Mouse (Mus musculus) adipocyte (in vitro differentiated cells): ENCODE measurements around the gene Rnf126.

Source experiments
- DNase-seq: peaks from one replicate; pipeline ENCODE4 v3.0.0-alpha.2; 2016; ENCODE audit warnings: low spot score

The Rnf126 gene

DNA sequence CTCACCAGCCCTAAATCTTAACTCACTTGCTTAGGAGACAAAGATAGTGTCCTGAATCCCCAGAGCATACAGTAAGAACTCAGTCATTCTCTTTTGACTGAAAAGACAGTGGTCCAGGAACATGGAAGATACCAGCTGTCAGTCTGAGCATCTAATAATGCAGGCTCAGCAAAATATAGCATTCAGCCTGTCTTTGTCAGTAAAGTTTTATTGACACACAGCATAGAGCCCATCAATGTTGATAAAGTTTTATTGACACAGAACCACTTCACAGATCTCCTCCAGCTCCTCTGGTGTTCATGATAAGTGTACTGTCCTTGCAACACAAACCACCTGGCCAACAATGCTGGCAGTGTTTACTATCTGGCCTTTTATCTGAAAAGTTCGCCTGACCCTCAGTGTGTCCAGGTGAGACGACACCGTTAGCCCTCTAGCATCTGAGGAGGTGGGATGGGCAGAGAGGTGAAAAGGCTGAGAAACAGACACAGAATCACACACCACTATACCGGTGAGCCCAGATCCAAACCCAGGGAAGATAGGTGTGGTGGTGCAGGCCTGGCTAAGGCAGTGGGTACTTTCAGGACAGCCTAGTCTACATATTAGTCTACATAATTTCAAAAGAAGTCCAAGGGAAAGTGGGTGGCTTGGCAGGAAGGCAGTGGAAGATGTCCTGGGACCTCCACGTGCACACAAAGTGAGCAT is 25.7 kb upstream of the Rnf126 start:
- peak; percentile 23 for DNase-seq

DNA sequence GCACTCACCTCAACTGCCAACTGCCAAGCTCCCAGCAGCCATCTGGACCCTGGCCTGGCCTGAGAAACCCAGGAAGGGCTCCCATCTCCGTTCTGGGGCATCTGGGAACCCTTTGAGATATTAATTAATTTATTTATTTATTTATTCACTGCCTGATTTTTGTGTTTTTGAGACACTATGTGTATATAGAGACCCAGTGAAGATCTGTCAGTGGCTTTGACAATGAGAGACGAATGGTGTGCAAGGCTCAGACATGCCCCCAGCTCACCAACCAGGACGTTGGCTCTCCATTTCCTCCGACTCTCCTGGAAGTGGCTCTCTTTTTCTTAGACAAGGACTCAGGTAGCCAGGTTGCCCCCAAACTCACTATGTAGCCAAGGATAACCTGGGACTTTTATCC is 24.1 kb upstream of the Rnf126 start, which contains the start of gene Prss57:
Gene Prss57 (minus strand): TSS at position 101 of the 400 bp plus-strand sequence.
- no peak for DNase-seq

DNA sequence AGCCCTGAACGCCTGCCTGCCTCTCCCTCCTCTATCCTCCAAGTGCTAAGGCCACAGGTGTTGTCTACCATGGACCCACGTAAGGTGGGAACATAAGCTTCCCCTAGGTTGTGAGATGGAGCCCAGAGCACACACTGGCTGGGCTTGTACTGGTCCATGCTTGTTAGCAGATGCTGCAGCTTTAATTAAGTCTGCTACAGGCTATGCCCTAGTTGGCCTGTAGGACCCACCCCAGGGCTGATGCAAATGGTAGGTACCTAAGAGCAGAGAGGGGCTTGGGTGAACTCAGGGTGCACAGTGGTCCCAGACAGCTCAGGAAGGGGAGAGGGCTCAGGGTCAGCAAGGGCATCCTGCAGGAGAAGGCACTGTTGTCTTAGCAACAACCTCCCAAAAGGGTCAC is 22.8 kb upstream of the Rnf126 start:
- DNase-seq = no peak

- peak; percentile 80 for DNase-seq
These were observed 21.8 kb upstream of the Rnf126 start for GRCm38 (mm10) chr10:79788386-79789158.

GRCm38 (mm10) chr10:79783920-79784800 is 17.4 kb upstream of the Rnf126 start:
- DNase-seq = no peak

- DNase-seq = no peak
These were observed 16.3 kb upstream of the Rnf126 start for GRCm38 (mm10) chr10:79783050-79783449.

DNA sequence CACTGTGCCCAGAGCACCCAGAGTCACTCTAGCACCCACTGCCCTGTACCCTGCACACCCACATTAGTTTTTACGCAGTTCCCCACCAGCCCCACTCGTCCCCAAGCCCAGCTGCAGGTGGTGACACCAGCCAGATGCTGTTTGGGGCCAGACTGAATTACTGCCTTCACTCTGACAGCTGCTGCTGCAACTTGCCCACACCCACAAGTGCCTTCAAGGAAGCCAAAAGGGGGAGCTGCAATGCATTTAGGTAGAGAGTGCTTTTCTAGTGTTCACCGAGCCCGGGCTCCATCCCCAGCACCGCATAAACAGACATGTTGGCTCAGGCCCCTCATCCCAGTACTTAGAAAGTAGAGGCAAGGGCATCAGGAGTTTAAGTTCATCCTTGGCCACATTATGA is 15.2 kb upstream of the Rnf126 start:
- DNase-seq = no peak

GRCm38 (mm10) chr10:79781139-79781538 is 14.4 kb upstream of the Rnf126 start:
- no peak for DNase-seq

DNA sequence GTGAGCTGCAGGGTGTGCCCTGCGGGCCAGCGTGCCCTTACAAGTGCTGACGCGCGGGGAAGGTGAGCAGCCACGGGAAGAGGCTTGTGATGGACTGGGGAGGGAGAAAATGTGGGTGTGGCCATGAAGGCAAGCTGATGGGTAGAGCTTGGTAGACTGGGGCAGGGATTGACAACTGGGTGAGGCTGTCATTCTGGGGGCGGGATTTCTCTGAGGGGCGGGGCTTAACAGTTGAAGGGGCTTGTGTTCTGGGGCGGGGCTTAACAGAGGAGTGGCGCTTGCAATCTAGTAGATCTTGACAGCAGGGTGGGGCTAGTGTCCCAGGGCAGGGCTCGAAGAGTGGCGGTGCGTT is 13.9 kb upstream of the Rnf126 start:
- DNase-seq = no peak

- no peak for DNase-seq
These were observed 13.3 kb upstream of the Rnf126 start for GRCm38 (mm10) chr10:79779784-79780663.

DNA sequence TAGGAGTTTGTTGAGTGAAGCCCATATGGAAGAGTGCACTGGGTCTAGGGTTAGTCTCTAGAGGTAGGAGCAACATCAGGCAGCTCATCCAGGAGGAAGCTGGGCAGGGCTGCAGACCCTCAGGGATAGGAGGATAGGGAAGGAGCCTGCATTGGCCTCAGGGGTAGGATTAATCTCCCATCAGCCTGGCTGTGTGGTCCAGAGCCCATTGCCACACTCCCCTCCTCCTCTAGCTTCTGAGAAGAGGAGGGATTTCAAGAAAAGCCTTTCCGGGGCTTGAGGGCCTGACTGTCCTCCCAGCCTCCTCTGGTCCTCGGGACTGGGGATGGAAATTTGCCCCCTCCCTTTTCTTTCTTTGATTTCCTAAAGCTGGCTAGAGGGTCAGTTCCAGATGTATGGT is 12.4 kb upstream of the Rnf126 start:
- no peak for DNase-seq

GRCm38 (mm10) chr10:79778006-79778405 is 11.3 kb upstream of the Rnf126 start:
- DNase-seq = no peak

- DNase-seq = no peak
These were observed 10.4 kb upstream of the Rnf126 start, which contains the start of gene Fstl3 for GRCm38 (mm10) chr10:79777103-79777531. Gene Fstl3 (plus strand): TSS chr10:79777272.

DNA sequence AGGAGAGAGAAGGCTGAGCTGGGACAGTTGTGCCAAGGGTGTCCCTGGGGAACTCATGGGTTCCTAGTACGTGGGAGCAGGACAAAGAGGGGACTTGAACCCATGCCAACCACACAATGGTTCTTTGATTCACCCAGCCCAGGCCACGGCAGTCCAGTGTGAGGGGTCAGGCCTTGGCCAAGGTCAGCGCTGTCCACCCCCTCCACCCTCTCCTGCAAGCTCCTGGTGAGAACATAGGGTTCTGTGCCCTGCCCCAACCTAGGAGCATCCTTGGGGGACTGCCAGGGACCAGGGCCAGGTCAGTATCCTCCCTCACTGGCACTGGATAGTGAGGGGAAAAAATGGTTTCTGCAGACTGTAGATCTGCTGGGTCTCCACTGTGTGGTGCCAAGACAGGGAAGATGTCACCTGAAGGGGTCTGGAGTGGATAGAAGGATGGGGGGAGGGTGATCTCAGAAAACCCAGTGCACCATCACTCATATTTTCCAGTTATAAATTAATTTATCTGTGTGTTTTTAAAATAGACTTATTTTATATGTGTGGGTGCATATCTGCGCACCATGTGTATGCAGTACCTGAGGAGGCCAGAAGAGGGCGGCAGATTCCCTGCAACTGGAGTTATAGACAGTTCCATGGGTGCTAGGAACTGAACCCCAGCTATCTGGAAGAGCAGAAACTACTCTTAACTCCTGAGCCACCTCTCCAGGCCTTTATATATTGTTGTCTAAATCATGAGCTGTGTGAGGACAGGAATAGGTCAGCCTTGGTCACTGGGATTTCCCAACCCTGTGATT is 7.9 kb upstream of the Rnf126 start:
- no peak for DNase-seq

- no peak for DNase-seq
These were observed 6.5 kb upstream of the Rnf126 start for GRCm38 (mm10) chr10:79773208-79773607.

- DNase-seq = no peak
These were observed 5.6 kb upstream of the Rnf126 start for GRCm38 (mm10) chr10:79772320-79772719.

- DNase-seq = no peak
These were observed 2.6 kb upstream of the Rnf126 start for GRCm38 (mm10) chr10:79769329-79769728.

DNA sequence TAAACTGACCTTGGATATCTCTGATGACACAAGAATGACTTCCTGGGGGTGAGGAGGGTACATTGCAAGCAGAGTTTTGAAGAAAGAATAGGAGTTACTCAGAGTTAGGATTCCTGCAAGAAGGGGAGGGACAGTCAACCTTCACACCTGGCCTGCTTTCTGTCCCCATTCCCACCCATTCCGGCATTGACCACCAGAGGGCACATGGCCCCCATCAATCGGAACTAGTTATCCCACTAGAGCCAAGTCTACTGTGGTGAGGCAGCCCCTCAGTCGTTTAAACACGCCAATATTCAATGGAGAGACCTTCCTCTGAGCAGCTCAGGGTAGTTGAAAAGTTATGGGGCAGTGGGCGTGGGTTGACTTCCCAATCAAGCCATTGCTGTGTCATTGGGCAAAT is 1.6 kb upstream of the Rnf126 start:
- DNase-seq = peak; percentile 63

DNA sequence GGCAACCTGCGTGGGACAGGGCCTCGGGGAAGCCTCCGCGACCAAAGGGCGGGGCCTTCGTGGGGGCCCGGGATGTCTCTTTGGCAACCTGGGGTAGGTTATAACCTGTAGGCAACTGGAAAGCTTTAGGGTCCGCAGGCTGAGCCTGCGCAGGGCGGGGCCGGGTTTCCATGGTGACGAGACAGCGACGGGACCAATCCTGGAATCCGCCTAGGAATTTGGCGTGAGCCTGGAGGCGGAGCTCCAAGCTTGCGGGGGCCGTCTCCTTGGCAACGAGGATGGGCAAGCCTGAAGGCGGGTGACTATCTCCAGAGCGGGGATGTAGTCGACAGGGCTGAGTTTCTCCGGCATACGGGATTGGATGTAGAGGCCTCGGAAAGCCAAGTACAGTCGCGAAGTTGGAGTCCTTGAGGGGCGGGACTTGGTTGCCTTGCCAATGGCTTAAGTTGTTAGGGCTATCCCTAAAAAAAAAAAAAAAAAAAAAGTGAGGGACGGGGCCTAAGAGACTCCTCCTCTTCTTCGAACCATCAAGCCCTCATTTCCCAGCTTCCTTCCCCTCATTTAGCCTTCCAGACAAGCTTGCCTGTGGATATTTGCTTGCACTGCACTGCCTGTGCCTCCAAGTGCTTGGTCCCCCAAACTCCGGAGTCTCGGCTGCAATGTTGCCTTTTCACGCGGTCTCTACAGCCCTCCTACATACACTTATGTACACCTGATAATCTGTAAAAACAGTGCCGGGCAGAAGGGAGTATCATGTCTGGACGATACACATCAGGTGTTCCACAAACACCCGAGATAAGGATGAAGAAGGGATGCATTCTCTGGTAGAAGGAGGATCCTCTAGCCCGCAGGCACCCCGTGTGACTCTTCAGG is 856 bp upstream of the Rnf126 start:
- DNase-seq = peak; percentile 84
